Mouse (Mus musculus): ENCODE measurements at regions not wholly inside any gene's neighbourhood (a gene's known extent, or its start where the extent isn't known, plus 50 kb on each side); places are given as distances from the start of the nearest gene placed in this dataset.

GRCm38 (mm10) chr4:124311657-124312056 is 298.9 kb downstream of the 3100002H09Rik start:
- Histone ChIP-seq H3K27me3 (ENCODE audit: control insufficient read depth, insufficient read depth, low read length) (no peaks in the 10 kb centered on the region), H3K9me3 (ENCODE audit: control insufficient read depth, low read depth, low read length) (no peaks in the 10 kb centered on the region), H3K9ac (replicated peaks; ENCODE audit: low read depth, low read length) (no peak overlapping the region), H3K27ac (ENCODE audit: low read length) (no peak overlapping the region), H3K4me2 (replicated peaks; ENCODE audit: low read depth, low read length) (no peak overlapping the region), H3K4me3 (ENCODE audit: low read depth, low read length) (no peak overlapping the region), H3K36me3 (ENCODE audit: control insufficient read depth, insufficient read depth, low read length) (no peaks in the 10 kb centered on the region), H3K4me1 (ENCODE audit: control insufficient read depth, insufficient read depth, low read length) (no peaks in the 10 kb centered on the region)
- 66% methylated on average over 5 of the region's 5 CpGs for WGBS
- ATAC-seq (ENCODE audit: insufficient number of reproducible peaks, insufficient read depth, low FRiP score, low read depth), result no peak

GRCm38 (mm10) chr4:124310594-124310993 is 300.0 kb downstream of the 3100002H09Rik start:
- ATAC-seq (ENCODE audit: insufficient number of reproducible peaks, insufficient read depth, low FRiP score, low read depth), result no peak

GRCm38 (mm10) chr4:124305871-124306555 is 304.6 kb downstream of the 3100002H09Rik start:
- H3K9me3 ChIP-seq (ENCODE audit: control insufficient read depth, low read depth, low read length), result no peaks in the 10 kb centered on the region
- no peak overlapping the region for H3K4me3 ChIP-seq (ENCODE audit: low read depth, low read length)
- no peak overlapping the region for H3K27ac ChIP-seq (ENCODE audit: low read length)
- no peaks in the 10 kb centered on the region for H3K36me3 ChIP-seq (ENCODE audit: control insufficient read depth, insufficient read depth, low read length)
- H3K4me2 ChIP-seq (replicated peaks; ENCODE audit: low read depth, low read length), result no peak overlapping the region
- no peak overlapping the region for H3K9ac ChIP-seq (replicated peaks; ENCODE audit: low read depth, low read length)
- no peaks in the 10 kb centered on the region for H3K4me1 ChIP-seq (ENCODE audit: control insufficient read depth, insufficient read depth, low read length)
- ATAC-seq (ENCODE audit: insufficient number of reproducible peaks, insufficient read depth, low FRiP score, low read depth), result no peak
- H3K27me3 ChIP-seq (ENCODE audit: control insufficient read depth, insufficient read depth, low read length), result no peaks in the 10 kb centered on the region
- WGBS, result 80% methylated on average over 10 of the region's 10 CpGs

More at GRCm38 (mm10) chr4:124310594-124310993, 300.0 kb downstream of the 3100002H09Rik start:
- Histone ChIP-seq H3K36me3 (ENCODE audit: control insufficient read depth, insufficient read depth, low read length) (no peaks in the 10 kb centered on the region), H3K4me2 (replicated peaks; ENCODE audit: low read depth, low read length) (no peak overlapping the region), H3K27me3 (ENCODE audit: control insufficient read depth, insufficient read depth, low read length) (no peaks in the 10 kb centered on the region), H3K4me3 (ENCODE audit: low read depth, low read length) (no peak overlapping the region), H3K9me3 (ENCODE audit: control insufficient read depth, low read depth, low read length) (no peaks in the 10 kb centered on the region), H3K4me1 (ENCODE audit: control insufficient read depth, insufficient read depth, low read length) (no peaks in the 10 kb centered on the region), H3K27ac (ENCODE audit: low read length) (no peak overlapping the region), H3K9ac (replicated peaks; ENCODE audit: low read depth, low read length) (no peak overlapping the region)
- WGBS, result 5% methylated on average over 10 of the region's 10 CpGs

GRCm38 (mm10) chr4:124302950-124303349 is 307.7 kb downstream of the 3100002H09Rik start:
- Histone ChIP-seq H3K4me2 (replicated peaks; ENCODE audit: low read depth, low read length) (no peak overlapping the region), H3K27me3 (ENCODE audit: control insufficient read depth, insufficient read depth, low read length) (no peaks in the 10 kb centered on the region), H3K4me1 (ENCODE audit: control insufficient read depth, insufficient read depth, low read length) (no peaks in the 10 kb centered on the region), H3K27ac (ENCODE audit: low read length) (no peak overlapping the region), H3K4me3 (ENCODE audit: low read depth, low read length) (no peak overlapping the region), H3K36me3 (ENCODE audit: control insufficient read depth, insufficient read depth, low read length) (no peaks in the 10 kb centered on the region), H3K9me3 (ENCODE audit: control insufficient read depth, low read depth, low read length) (no peaks in the 10 kb centered on the region), H3K9ac (replicated peaks; ENCODE audit: low read depth, low read length) (no peak overlapping the region)
- WGBS, result 55% methylated on average over 7 of the region's 7 CpGs
- ATAC-seq (ENCODE audit: insufficient number of reproducible peaks, insufficient read depth, low FRiP score, low read depth), result no peak

GRCm38 (mm10) chr4:124298667-124299437 is 311.8 kb downstream of the 3100002H09Rik start:
- Histone ChIP-seq H3K27ac (ENCODE audit: low read length) (no peak overlapping the region), H3K36me3 (ENCODE audit: control insufficient read depth, insufficient read depth, low read length) (no peaks in the 10 kb centered on the region), H3K4me2 (replicated peaks; ENCODE audit: low read depth, low read length) (no peak overlapping the region), H3K9ac (replicated peaks; ENCODE audit: low read depth, low read length) (no peak overlapping the region), H3K27me3 (ENCODE audit: control insufficient read depth, insufficient read depth, low read length) (no peaks in the 10 kb centered on the region), H3K4me3 (ENCODE audit: low read depth, low read length) (no peak overlapping the region), H3K9me3 (ENCODE audit: control insufficient read depth, low read depth, low read length) (no peaks in the 10 kb centered on the region), H3K4me1 (ENCODE audit: control insufficient read depth, insufficient read depth, low read length) (no peaks in the 10 kb centered on the region)
- WGBS, result 64% methylated on average over 10 of the region's 10 CpGs
- no peak for ATAC-seq (ENCODE audit: insufficient number of reproducible peaks, insufficient read depth, low FRiP score, low read depth)

GRCm38 (mm10) chr4:124292254-124292653 is 318.3 kb downstream of the 3100002H09Rik start:
- no peaks in the 10 kb centered on the region for H3K36me3 ChIP-seq (ENCODE audit: control insufficient read depth, insufficient read depth, low read length)
- H3K4me3 ChIP-seq (ENCODE audit: low read depth, low read length), result no peak overlapping the region
- no peaks in the 10 kb centered on the region for H3K4me1 ChIP-seq (ENCODE audit: control insufficient read depth, insufficient read depth, low read length)
- no peak overlapping the region for H3K4me2 ChIP-seq (replicated peaks; ENCODE audit: low read depth, low read length)
- 43% methylated on average over 17 of the region's 17 CpGs for WGBS
- H3K27ac ChIP-seq (ENCODE audit: low read length), result no peak overlapping the region
- no peak for ATAC-seq (ENCODE audit: insufficient number of reproducible peaks, insufficient read depth, low FRiP score, low read depth)
- no peak overlapping the region for H3K9ac ChIP-seq (replicated peaks; ENCODE audit: low read depth, low read length)
- no peaks in the 10 kb centered on the region for H3K27me3 ChIP-seq (ENCODE audit: control insufficient read depth, insufficient read depth, low read length)
- H3K9me3 ChIP-seq (ENCODE audit: control insufficient read depth, low read depth, low read length), result no peaks in the 10 kb centered on the region

GRCm38 (mm10) chr4:124291767-124292166 is 318.8 kb downstream of the 3100002H09Rik start:
- Histone ChIP-seq H3K4me3 (ENCODE audit: low read depth, low read length) (no peak overlapping the region), H3K27ac (ENCODE audit: low read length) (no peak overlapping the region), H3K9ac (replicated peaks; ENCODE audit: low read depth, low read length) (no peak overlapping the region), H3K9me3 (ENCODE audit: control insufficient read depth, low read depth, low read length) (no peaks in the 10 kb centered on the region), H3K4me1 (ENCODE audit: control insufficient read depth, insufficient read depth, low read length) (no peaks in the 10 kb centered on the region), H3K36me3 (ENCODE audit: control insufficient read depth, insufficient read depth, low read length) (no peaks in the 10 kb centered on the region), H3K27me3 (ENCODE audit: control insufficient read depth, insufficient read depth, low read length) (no peaks in the 10 kb centered on the region), H3K4me2 (replicated peaks; ENCODE audit: low read depth, low read length) (no peak overlapping the region)
- 68% methylated on average over 8 of the region's 8 CpGs for WGBS
- no peak for ATAC-seq (ENCODE audit: insufficient number of reproducible peaks, insufficient read depth, low FRiP score, low read depth)

- ATAC-seq (ENCODE audit: insufficient number of reproducible peaks, insufficient read depth, low FRiP score, low read depth), result no peak
- H3K4me2 ChIP-seq (replicated peaks; ENCODE audit: low read depth, low read length), result no peak overlapping the region
- H3K27ac ChIP-seq (ENCODE audit: low read length), result no peak overlapping the region
- no peaks in the 10 kb centered on the region for H3K9me3 ChIP-seq (ENCODE audit: control insufficient read depth, low read depth, low read length)
- H3K27me3 ChIP-seq (ENCODE audit: control insufficient read depth, insufficient read depth, low read length), result no peaks in the 10 kb centered on the region
- WGBS, result 80% methylated on average over 6 of the region's 6 CpGs
- H3K4me1 ChIP-seq (ENCODE audit: control insufficient read depth, insufficient read depth, low read length), result no peaks in the 10 kb centered on the region
- no peak overlapping the region for H3K9ac ChIP-seq (replicated peaks; ENCODE audit: low read depth, low read length)
- H3K36me3 ChIP-seq (ENCODE audit: control insufficient read depth, insufficient read depth, low read length), result no peaks in the 10 kb centered on the region
- no peak overlapping the region for H3K4me3 ChIP-seq (ENCODE audit: low read depth, low read length)
These were observed 323.1 kb downstream of the 3100002H09Rik start for GRCm38 (mm10) chr4:124287471-124287870.

Data from stomach, embryonic 14.5 days (tissue).